Mouse (Mus musculus) bone marrow macrophage, adult 2 months (primary cell): ENCODE results near the gene Ccdc13.

Experiments used
- CTCF ChIP-seq: IDR thresholded peaks from 2 replicates; pipeline ENCODE4 v1.5.1; 2012; ENCODE audit warnings: low read depth, mild to moderate bottlenecking, low read length, moderate library complexity
- POLR2A ChIP-seq: IDR thresholded peaks from 2 replicates; pipeline ENCODE4 v1.6.1; 2012; ENCODE audit warnings: mild to moderate bottlenecking, low read depth, low read length, borderline replicate concordance

- no peak for TF ChIP-seq CTCF
- no peak for TF ChIP-seq POLR2A
These were observed 81.1 kb downstream of the Ccdc13 start for GRCm38 (mm10) chr9:121757835-121758814.
